Mouse (Mus musculus) megakaryocyte-erythroid progenitor cell, adult 5-6 weeks (primary cell): Measurements from ENCODE around the gene Ap1m2. TPM values are rescaled to one million over a fixed set of nuclear protein-coding genes. Genes with fewer than 3 reads are reported as not detected.
"Not testable (repeated sequence)": the region's sequence is repeated elsewhere in the genome, so short reads cannot be mapped to it uniquely, and the experiment has no call there.

Experiments
- ATAC-seq: replicated peaks from 2 replicates; pipeline ENCODE4 v1.8.0; 2016; ENCODE audit warnings: mild to moderate bottlenecking, inconsistent platforms; ENCODE audit not compliant: severe bottlenecking, poor library complexity, low FRiP score, low TSS enrichment
- total RNA-seq, 2 experiments: library from RNA; stranded (forward) in 1 of 2; stranded (reverse) in 1 of 2; fragments of 200-1000, 215-1000 nt in 1 of 2; fragments of >200 nt in 1 of 2; fragmentation: Nextera tagmentation in 1 of 2; gene quantifications; 2 replicates each; pipeline ENCODE4 v1.2.3; 2014 to 2017

The Ap1m2 gene
- total RNA-seq, 2 experiments from 2014 or later, result not detected

- no peak for ATAC-seq
Observed at GRCm38 (mm10) chr9:21272391-21272790, 39.7 kb downstream of the Ap1m2 start.

- ATAC-seq, result not testable (repeated sequence)
Observed at GRCm38 (mm10) chr9:21269590-21269989, 42.5 kb downstream of the Ap1m2 start.

GRCm38 (mm10) chr9:21268305-21268704 lies 43.8 kb downstream of the Ap1m2 start:
- ATAC-seq, result no peak

- no peak for ATAC-seq
Observed at GRCm38 (mm10) chr9:21266889-21267288, 45.2 kb downstream of the Ap1m2 start.

GRCm38 (mm10) chr9:21265611-21266010 lies 46.5 kb downstream of the Ap1m2 start:
- ATAC-seq, result no peak

GRCm38 (mm10) chr9:21265000-21265561 lies 47.1 kb downstream of the Ap1m2 start, which contains the start of gene Atg4d:
Atg4d (plus strand) TSS chr9:21265293.
- ATAC-seq, result peak; percentile 92

- peak; percentile 67 for ATAC-seq
Observed at GRCm38 (mm10) chr9:21264272-21264999, 47.7 kb downstream of the Ap1m2 start.

GRCm38 (mm10) chr9:21261831-21262230 lies 50.3 kb downstream of the Ap1m2 start:
- ATAC-seq, result no peak

- ATAC-seq, result no peak
Observed at GRCm38 (mm10) chr9:21260491-21261040, 51.6 kb downstream of the Ap1m2 start.

- ATAC-seq, result not testable (repeated sequence)
Observed at GRCm38 (mm10) chr9:21256349-21256748, 55.8 kb downstream of the Ap1m2 start.

- no peak for ATAC-seq
Observed at GRCm38 (mm10) chr9:21254690-21255089, 57.4 kb downstream of the Ap1m2 start.

GRCm38 (mm10) chr9:21251116-21251735 lies 60.9 kb downstream of the Ap1m2 start:
- ATAC-seq, result no peak

- ATAC-seq, result no peak
Observed at GRCm38 (mm10) chr9:21250509-21250908, 61.6 kb downstream of the Ap1m2 start.

GRCm38 (mm10) chr9:21249629-21250508 lies 62.3 kb downstream of the Ap1m2 start:
- no peak for ATAC-seq

GRCm38 (mm10) chr9:21248326-21248725 lies 63.8 kb downstream of the Ap1m2 start, which contains the start of gene S1pr5:
S1pr5 (minus strand) TSS chr9:21248443.
- 0 out of 2 replicates have a peak, but pooled peaks have one; percentile 23 for ATAC-seq

- no peak for ATAC-seq
Observed at GRCm38 (mm10) chr9:21246342-21246741, 65.8 kb downstream of the Ap1m2 start.

- ATAC-seq, result no peak
Observed at GRCm38 (mm10) chr9:21245113-21245487, 67.0 kb downstream of the Ap1m2 start.

- no peak for ATAC-seq
Observed at GRCm38 (mm10) chr9:21244428-21245112, 67.6 kb downstream of the Ap1m2 start.
